Mouse (Mus musculus) embryo, embryonic 11.5 days (tissue): ENCODE measurements at regions not wholly inside any gene's neighbourhood (a gene's known extent, or its start where the extent isn't known, plus 50 kb on each side); places are given as distances from the start of the nearest gene placed in this dataset.

Source experiments
- DNase-seq: peaks from one replicate; pipeline ENCODE4 v3.0.0-alpha.2; 2012; ENCODE audit warnings: low read depth, low spot score

- no peak for DNase-seq
These were observed 131.1 kb upstream of the Reg3g start for GRCm38 (mm10) chr6:78599751-78600150.

GRCm38 (mm10) chr6:78570000-78570597 lies 101.4 kb upstream of the Reg3g start:
- DNase-seq = no peak

DNA sequence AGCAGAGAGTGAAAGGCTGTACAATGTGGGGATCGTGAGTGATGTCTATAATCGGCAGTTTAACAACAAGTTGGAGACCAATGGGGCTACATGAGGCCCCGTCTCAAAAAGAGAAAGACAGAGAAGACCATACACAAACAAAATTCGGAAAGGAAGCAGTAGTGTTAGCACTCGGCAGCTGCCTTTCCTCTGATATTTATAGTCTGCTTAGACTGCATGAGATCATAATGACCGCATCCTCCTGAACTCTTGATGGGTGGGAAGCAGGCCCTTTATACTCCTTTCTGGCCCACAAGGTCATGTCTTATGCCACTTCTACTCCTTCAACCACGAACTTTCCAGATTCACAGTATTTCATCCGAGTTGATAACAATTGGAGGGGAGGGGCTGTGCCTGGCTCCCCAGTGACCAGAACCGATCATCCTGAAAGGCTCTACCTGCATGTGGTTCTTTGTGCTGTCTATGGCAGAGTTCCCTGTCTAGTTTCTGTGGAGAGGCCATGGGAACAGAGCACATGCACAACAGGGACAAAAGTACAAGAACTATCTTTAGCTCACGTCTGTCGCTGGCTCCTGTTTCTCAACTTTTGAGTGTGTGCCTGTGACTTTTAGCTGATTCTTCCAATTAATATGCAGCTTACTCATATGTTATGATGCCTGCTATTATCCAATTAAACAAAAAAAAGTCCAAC lies 84.5 kb upstream of the Reg3g start:
- no peak for DNase-seq

DNA sequence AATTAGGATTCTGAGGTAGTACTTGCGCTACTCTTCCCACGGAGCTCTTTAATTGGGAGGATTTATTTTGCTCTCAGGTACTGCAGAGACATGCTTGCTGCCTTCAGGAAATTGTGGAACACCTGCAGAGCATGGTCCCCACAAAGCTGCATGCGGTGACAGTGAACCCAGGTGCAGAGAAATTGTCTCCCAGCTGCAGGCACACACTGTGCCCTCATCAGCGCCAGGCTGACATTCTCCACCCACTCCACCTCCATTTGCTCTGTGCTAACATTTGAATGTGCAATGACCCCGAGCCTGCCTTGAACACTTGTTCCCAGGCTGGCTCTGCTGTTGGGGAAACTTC lies 83.7 kb upstream of the Reg3g start:
- DNase-seq = no peak

DNA sequence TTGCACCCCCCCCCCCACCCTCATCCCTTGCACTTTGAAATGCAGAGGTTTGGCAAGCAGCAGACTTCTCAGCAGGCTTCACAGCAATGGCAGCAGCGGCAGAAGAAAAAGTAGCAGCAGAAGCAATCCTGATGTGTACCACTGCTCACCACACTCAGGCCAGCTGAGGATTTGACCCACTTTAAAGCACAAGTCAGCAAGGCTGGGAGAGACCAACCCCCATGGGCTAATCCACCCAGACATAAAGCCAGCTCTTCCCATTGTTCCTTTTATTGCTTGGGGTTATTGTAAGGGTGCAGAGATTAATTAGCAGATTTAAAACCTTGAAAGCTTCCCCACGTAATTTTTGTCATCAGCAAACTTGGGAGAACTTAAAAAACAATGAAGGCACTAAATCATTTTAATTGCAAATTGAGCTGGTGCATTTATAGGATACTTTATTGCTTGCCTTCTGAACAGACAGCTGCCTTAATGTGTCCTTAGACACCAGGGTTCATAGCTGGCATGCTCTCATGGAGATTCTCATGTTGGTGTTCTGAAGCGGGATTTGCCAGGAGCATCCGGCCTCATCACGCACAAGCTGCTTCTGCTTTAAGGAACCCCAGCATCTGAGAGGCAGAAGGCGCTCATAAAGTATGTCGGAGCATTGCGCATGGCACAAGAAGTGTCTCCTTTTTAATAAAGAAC lies 83.1 kb upstream of the Reg3g start:
- DNase-seq = no peak

DNA sequence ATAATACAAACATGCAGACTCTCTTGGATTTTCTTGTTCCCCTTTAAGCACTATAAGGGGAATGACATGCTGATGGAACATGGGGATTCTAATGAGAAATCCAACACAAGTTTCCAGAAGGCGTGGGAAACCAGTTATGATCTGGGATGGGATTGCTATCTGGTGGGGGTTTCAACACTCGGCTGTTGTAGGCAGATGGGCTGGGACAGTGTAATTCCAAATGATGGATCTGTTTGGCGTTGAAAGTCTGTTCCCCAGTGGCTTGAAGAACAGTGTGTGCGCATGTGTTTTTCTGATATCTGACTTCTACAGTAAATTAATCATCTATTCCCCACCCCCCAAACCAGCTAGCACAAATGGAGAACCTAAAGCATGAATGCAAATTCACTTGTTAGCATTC lies 79.8 kb upstream of the Reg3g start:
- no peak for DNase-seq

DNA sequence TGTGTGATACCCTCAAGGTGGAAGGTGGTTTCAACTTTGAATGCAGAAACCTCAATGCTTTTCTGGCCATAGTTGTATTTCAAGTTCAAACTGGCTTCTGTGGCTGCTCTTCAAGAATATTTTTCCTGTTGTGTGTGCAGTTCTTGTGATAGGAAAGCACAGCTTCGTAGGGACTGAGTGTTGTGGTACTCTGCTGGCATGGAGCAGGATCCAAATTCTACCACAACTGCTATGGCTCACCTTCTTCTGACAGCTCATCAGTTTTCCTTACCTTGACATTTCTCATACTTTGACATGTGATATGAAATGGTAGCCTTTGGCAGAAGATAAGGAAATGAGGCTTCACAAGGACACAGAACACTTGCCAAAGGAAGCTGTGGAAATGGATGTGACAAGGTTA lies 79.0 kb upstream of the Reg3g start:
- no peak for DNase-seq

- peak; percentile 46 for DNase-seq
These were observed 75.6 kb upstream of the Reg3g start for GRCm38 (mm10) chr6:78544238-78544637.

DNA sequence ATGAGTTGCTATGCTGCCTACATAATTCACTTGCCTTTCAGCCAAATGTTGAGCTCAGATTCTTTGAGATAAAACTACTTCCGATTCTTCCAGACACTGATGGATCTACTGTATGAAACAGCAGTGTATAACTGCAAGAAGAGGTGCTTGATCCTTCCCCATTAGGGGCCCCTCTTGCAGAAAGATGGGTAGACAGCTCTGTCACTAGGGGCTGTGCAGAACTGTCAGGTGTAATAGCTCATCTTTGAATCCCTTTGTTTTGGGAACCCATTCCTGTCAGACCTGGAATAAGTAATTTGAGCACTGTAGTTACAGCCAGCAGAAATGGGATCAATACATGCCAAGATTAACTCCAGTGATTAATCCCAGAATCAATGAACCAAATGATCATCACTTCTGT lies 68.8 kb upstream of the Reg3g start:
- no peak for DNase-seq

DNA sequence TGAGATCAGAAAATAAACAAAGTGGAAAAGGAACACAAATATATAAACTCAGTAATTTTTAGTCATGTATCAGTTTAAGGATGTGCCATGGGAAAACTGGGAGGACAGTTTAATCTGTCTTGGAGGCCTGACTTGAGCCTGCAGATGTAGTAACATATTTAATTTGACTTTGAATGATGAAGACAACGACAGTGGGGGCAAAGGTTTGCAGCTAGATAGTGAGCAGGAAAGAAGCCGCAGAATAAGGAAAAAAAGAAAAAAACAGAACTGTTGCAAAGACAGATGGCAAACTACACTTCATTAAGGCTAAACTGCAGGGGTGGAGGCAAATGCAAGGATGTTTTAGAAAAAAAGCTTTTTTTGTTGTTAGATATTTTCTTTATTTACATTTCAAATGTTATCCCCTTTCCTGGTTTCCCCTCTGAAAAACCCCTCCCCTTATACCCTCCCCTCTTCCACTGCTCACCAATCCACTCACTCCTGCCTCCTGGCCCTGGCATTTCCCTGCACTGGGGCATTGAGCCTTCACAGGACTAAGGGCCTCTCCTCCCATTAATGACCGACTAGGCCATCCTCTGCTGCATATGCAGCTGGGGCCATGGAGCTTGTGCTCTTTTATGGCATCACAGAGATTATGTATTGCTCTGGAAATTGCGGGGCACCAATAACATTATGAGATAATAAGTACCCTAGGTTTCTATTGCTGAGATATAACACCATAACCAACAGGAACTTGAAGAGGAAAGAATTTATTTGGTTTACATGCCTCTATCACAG lies 58.5 kb upstream of the Reg3g start:
- DNase-seq = no peak
